Mouse (Mus musculus): ENCODE results near the gene Cdk9. TPM values are rescaled to one million over a fixed set of nuclear protein-coding genes. Genes with fewer than 3 reads are reported as not detected.

Gene Cdk9
- total RNA-seq, 4 experiments from 2014 or later, result 95.8 to 114 (median 105) TPM

DNA sequence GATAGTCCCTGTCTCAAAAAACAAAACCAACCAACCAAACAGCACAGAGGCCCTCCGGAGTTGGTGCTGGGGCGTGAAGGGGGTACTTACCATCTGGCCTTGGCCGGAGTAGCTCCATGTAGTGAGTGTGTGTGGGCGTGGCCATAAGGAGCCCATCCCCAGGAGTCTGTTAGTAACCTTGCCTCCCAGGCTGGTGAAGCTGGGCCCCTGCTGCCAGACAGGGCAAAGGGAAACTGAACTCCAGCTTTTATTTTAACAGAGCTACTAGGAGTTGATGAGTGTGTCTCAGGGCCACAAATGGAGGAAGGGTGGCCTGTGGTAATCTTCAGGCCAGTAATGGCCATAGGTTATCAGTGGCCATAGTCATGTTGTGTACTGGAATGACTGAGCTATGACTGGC, 21.6 kb upstream of the Cdk9 start:
- DNase-seq (ENCODE audit: low spot score in 2 of 2), result no peak

DNA sequence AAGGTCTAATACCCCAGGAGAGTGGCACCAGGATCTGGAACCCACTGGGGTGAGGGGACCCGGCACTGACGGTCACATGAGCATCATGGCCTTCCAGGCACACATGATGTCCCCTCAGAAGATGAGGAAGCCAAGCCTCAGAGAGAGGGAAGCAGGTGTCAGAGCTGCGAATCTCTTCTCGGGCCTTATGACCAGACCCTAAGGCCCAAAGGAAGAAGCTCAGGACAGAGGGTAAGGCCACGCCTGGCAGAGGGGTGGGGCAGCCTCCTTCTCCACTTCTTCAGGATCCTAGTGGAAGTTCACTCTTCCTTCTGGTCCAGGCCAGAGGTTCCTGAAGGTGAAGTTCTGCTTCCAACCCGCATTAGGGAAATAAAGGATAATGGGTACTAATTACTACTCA, 19.8 kb upstream of the Cdk9 start:
- no peak for DNase-seq (ENCODE audit: low spot score in 2 of 2)

DNA sequence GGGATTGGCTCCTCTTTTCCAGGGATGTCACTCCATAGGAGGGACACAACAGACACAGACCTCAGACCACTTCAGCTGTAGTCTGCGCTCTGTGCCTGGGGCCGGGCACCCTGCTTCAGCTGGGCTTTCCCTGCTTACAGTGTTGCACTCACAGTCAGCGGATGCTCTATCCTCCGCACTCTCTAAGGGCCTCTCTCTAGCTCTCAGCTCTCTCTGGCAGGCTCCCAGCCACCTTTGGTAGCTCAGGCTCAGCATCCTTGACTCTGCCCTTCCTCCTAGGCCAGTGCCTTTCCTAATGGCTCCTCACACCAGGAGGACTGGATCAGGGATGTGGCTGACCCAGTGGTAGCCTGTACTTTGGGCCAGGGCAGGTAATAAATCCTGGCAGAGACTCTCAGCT, 19.0 kb upstream of the Cdk9 start:
- DNase-seq (ENCODE audit: low spot score in 2 of 2), result no peak

DNA sequence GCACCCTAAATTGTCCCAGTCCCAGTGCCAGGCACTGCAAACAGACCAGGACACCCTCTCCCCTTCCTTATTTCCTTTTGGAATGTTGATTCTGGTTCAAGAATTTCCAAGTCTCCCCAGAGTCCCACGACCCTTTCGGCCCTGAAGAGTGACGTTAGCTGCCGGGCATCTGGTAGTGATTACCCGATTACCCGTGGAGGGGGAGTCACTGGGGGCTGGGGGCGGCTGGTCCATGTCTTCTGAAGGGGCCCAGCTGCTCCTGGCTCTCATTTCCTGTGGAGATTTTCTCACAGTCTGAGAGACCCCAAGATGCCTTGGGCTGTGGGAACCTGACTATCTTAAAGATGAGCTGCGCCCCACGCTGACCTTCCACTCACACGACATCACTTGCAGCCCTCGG, 18.0 kb upstream of the Cdk9 start:
- DNase-seq (ENCODE audit: low spot score in 2 of 2), result no peak

DNA sequence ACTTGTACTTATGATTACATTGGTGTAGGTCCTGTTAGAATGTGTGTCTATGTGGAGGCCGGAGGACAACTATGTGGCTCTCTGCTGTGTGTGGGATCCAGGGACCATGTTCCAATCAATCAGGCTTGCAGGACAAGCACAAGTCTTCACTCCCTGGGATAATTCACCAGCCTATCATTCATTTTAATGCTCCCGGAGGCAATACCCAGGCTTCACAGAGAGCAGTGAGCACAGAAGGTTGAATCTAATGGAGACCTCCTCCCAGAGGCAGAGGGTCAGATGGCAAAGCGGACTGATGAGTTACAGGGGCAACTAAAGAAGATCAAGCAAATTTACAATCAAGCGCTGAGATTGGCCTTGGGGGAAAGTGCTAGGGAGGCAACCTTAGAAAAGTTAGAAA, 16.7 kb upstream of the Cdk9 start:
- no peak for DNase-seq (ENCODE audit: low spot score in 2 of 2)

DNA sequence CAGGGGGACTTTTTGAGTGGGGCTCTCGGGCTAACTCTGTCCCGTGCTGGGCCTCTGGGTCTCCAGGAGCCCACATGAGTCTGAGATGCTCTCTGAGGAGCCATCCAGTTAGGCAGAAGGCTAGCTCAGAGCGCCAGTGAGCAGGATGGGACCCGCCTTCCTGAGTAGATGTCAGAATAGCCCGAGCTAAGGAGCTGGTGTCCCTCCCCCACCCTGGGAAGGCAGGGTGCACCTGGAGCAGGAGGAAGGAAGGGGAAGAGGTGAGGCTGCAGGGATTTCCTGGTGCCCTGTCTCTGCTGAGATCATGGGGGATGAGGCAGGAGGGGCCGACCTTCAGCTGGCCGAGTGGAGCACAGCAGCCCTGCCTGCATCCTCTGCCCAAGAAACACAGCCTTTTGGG, 15.6 kb upstream of the Cdk9 start:
- DNase-seq (ENCODE audit: low spot score in 2 of 2), result no peak

DNA sequence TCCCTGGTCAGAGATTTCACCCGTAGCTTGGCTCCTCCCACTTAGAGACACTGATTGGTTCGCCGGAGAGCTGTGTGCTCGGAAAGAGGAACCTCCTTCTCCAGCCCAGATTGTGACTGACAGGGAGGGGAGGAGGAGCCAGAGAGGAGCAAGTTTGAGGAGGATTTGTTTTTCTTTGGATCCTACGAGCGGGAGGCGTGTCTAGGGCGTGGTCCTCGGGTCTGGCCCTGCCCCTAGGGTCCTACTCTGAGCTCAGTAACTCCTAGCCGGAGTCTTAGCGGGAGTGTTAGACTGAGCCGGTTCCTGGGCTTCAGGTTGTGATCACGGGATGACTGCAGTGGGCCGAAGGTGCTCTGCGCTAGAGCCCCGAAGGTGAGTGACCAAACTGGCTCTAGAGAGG, 14.6 kb upstream of the Cdk9 start:
- DNase-seq (ENCODE audit: low spot score in 2 of 2), result peak; percentile 51 to 82

DNA sequence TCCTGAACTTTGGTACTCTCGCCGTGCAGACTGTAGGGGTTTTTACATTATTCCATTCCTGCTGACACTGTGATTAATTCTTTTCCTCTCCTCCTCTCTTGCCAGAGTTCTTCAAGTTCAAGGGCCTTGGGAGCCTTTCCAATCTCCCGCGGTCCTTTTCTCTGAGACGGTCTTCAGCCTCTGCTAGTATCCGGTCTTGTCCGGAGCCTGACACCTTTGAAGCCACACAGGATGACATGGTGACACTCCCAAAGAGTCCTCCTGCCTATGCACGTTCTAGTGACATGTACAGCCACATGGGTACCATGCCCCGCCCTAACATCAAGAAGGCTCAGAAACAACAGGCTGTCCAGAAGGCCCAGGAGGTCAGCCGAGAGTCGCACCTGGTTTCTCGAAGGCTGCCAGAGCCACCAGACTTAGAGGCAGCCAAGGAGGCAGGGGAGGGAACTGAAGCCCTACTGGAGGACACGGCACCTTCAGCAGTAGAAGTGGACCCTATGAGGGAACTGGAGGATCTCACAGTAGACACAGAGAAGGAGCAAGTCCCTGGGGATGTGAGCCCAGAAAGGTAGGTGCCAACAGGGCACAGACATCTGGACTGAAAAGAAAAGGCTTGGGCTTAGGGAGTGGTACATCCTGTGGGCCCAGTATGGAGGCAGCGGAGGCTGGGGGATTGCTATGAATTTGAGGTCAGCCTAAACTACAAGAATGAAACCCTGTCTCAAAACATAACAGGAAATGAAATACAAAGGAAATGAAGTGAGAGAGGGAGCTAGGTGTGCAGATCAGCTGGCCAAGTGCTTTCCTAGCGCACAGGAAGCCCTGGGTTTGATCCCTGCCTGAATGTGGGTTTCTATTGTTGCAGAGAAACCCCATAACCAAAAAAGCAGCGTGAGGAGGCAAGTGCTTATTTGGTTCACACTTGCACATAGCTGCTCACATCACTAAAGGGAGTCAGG, 12.2 kb upstream of the Cdk9 start:
- no peak for DNase-seq (ENCODE audit: low spot score in 2 of 2)

DNA sequence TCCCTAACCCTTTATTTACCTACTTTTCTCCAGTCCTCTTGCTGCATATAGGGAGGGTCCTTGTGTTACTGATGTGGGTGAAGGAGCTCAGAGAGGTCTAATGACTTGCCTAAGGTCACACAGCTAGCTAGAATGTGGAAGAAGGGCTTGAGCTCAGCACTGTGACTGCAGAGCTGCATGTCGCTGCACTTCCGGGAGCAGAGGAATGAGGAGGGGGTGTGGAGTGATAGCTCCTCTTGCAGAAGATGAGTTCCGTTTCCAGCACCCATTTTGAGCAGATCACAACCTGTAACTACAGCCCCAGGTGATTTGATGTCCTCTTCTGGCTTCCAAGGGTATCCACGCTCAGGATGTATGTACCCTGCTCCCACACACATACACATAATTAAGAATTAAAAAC, 11.3 kb upstream of the Cdk9 start:
- no peak for DNase-seq (ENCODE audit: low spot score in 2 of 2)

DNA sequence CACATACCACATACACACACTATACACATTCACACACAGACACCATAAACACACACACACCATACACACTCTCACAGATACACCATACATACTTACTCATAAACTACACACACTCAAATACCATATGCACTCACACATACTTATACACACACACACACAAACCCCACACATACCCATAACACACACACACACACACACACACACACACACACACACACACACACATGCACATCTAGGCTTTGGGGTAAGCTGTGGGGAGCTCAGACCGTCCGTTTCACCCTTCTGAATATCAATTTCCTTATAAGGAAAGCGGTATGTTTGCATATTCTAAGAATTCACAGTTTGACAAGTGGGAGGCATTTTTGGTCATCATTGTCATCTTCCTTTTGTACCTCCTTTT, 9.7 kb upstream of the Cdk9 start:
- no peak for DNase-seq (ENCODE audit: low spot score in 2 of 2)

DNA sequence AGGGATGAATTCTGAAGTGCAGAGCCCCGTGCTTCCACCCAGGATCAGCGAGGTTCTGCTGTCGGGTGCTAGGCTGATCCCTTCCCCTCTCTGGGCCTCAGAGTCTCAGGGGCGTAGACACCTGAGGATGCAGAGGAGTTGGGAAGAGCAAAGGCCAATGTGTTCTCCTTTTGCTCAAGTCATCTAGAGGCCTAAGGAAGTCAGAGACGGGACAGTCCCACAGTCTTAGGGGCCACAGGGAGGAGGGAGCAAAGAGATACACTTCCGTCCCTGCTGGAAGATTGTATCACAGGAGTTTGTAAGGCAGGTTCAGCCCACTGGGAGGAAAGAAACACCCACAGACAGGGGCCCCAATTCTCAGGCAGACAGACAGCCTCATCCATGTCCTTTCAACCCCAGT, 9.2 kb upstream of the Cdk9 start:
- DNase-seq (ENCODE audit: low spot score in 2 of 2), result no peak

DNA sequence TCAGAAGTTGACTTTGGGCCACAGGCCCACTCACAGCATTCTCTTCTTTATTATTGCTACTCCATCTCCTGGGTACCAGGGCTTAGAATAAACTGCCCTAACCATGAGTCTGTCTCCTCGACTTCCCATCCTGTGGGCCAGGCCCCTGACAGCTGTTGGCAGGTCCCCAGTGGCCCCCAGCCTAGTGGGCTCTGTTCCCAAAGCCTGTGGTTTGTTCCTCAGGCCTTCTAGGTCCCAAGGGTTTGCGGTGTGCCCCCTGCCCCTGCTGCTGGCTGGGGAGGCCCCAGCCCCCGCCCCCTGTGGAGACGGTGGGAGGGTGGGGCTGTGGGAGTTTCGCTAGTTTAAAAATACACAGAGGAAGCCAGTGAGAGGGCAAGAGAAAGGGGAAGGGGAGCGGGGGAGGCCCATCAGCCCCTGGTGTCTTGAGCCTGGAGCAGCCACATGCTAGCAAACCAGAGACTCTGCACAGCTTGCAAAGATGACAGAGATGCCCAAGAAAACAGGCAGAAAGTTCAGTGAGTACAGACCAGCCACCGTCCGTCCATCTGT, 7.9 kb upstream of the Cdk9 start, which contains the start of gene Sh2d3c:
Gene Sh2d3c, plus strand, starts transcription at position 375 of the 549 bp plus-strand sequence.
- no peak for DNase-seq (ENCODE audit: low spot score in 2 of 2)

DNA sequence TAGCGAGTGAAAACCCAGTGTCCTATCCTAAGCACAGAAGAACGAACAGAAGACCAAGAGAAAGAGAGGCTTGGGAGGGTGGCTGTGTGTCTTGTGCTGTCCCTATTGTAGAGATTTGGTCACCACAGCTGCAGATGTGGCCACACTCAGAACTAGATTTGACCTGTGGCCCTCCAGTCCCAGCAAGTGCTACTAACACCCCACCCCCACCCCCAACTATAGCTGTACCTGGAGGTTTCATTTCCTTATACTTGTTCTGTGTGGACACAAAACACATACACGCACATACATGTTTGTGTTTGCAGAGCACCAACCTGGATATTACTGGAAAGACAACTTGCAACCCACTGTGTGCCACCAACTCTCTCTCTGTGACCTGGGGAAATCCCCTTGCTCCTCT, 7.2 kb upstream of the Cdk9 start:
- no peak for DNase-seq (ENCODE audit: low spot score in 2 of 2)

DNA sequence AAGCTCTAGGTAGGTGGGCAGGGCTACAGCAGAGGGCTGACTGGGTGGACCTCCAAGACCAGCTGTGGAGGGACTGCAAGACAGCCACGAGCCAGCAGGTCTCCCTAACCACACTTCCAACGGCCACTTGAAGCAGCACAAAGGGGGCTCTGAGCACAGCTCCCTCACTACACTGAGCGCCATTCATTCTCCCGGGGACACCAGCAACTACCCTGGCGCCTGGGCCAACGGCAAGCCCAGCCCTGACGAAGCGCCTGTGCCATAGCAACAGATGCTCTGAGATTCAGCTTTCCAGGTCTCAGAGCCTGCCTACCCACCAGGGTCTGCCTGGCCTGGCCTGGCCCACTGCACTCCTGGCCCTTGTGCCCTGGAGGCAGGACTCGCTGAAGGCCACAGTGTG, 5.9 kb upstream of the Cdk9 start:
- DNase-seq (ENCODE audit: low spot score in 2 of 2), result no peak

DNA sequence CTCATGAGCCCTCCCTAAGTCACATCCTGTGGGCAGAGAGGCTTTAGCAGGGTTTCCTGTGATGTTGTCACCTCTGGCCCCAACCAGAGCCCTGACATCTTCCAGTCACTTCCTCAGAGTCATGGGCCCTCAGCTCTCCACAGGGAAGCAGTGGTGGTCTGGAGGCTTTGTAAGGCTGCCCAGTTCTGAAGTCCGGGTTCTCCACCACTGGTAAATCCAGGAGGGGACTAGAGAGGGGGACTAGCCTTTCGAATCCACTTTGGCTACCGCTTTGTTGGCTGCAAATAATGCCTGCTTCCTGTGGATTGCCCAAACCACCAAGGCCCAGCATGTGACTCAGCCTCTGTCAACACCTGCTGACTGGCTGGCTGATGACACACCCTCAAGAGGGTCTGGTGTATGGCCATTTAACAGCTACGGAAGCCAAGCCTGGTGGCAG, 2.1 kb upstream of the Cdk9 start:
- no peak for DNase-seq (ENCODE audit: low spot score in 2 of 2)

DNA sequence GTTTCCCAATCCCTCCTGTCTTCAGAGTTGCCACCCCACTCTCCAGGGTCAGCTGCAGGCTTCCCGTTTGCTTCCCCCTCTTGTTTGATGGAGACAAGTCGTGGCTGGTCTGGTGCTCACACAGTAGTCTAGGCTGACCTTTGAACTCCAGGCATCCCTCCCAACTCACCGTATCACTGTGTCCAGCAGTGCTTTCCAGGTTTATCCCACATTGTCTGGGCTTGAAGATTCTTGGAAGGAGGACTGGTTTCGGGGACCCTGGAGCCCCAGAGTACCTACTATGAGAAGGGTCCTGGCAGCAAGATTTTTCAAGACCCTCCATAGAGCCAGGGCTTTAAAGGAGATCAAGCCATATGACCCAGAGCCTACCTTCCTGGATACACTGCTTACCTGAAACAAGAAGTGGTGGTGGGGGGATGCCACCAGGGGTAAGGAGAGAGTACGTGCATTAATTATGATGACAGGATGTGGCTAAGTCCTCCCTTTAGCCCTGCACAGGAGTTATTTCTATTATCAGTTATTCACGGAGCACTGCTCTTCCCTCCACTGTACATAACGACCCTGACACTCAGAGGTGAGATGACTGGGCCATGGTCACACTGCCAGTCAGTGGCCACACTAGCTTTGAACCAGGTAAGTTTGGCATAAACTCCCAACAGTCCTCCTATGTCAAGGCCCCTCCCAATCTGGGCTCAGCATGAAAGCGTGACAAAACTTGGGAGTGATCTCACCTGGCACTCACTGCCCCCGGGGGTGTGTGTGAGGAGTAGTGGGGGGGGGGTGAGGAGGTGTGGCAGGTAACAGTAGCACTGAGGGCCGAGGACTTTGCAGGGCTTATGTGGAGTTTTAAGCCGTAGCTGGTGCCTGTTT, 1.5 kb upstream of the Cdk9 start:
- no peak for DNase-seq (ENCODE audit: low spot score in 2 of 2)

DNA sequence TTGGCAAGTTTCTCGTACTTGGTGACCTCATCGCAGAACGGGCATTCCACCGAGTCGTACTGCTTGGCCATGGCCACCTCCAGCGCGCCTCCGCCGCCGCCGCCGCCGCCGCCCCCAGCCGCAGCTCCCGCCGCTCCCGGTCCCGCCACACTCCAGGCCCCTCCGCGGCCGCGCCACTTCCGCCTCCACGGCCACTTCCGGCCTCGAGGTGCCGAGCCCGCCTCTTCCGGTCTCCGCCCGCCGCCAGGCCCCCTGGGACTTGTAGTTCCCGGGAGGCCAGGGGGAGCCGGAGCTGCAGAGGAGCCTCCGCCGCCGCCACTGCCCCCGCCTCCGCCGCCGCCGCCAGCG, 316 bp downstream of the Cdk9 start:
- peak in 1 of 2 experiments; percentile 91 for DNase-seq (ENCODE audit: low spot score in 2 of 2)

DNA sequence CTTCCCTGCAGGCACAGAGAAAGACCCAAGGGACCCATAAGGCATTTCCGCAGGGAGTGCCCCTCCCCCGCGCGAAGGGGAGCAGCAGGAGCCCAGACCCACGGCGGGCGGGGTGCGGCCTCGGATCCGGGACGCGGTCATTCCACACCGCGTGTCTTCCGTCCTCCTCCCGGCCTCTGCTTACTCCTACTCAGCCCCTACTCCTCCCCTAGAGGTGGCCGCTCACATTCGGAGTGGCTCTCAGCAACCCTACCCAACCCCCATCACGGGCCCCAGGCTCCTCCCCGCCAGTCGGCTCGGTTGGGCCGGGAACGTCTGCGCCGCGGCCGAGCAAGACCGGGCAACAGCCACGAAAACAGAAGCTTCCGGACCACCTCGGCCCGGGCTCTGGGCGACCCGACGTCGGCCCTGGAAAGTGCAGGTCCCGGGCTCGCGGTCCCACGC, 746 bp downstream of the Cdk9 start:
- no peak for DNase-seq (ENCODE audit: low spot score in 2 of 2)

DNA sequence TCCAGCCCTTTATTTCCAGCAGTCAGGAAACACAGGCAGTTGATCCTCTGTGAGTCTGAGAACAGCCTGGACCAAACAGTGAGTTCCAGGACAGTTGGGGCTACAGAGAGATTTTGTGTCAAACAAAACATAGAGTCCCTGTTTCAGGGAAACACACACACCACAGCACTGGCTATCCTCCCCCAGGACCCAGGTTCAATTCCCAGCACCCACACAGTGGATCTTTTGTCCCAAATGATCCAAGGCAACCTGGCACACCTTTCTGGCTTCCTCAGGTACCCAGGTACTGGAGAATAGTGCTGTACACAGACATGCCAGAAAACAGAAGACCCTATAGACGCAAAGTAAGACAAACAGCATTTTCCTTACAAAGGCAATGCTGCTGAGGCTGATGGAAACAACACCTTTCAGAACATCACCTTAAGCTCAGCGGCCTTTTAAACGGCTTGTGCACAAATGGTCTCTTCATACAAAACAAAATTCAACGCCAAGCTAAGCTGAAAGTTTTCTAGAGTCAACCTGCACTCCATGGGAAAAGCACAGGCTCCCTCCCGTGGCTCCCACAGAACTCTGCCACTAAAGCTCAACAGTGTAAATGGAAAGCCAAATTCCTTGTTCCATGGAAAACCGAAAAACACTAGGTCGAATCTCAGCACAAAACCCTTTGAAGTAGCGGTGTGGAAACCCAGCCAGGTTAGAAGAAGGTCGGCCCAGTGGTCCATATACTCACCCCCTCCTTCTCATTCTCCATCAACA, 1.4 kb downstream of the Cdk9 start:
- no peak for DNase-seq (ENCODE audit: low spot score in 2 of 2)

DNA sequence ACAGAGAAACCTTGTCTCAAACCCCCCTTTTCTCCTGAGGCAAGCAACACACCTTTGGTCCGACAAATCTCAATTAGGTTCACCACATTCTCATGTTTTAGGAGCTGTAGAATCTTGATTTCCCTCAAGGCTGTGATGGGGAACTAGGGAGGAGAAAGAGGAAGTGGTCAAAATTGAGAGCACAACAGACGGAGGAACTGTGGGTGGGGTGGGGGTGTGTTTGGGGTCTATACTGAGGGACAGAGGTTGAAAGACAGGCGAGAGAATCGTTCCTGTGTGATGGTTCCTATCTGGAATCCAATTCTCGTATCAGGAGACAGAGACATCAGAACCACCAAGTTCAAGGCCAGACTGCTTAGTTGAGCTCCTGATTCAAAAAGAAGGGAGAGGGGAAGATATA, 2.5 kb downstream of the Cdk9 start:
- no peak for DNase-seq (ENCODE audit: low spot score in 2 of 2)

DNA sequence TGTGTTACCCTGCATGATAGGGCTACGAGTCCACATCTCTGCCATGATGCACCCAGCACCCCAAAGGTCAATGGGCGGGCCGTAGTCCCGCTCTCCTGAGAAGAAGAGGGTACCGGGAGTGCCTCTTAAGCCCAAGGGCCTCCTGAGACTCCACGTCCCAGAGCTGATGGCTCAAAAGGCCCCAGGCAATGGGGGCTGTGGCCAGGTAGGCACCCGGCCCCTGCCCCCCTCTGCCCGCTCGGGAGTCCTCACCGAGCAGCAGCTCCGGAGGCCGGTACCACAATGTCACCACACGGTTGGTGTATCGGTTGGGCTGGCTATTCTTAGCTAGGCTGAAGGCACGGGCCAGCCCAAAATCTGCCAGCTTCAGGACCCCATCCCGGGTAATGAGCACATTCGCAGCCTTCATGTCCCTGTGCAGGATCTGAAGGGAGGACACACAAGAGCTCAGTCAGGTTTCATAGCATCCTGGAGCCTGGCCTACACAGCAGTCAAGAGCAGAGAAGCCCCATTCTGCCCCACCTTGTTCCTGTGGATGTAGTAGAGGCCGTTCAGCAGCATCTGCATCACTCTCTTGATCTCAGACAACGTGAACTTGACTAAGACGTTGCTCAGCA, 3.2 kb downstream of the Cdk9 start:
- no peak for DNase-seq (ENCODE audit: low spot score in 2 of 2)
